Mouse (Mus musculus): Measurements from ENCODE around the gene Foxo1.

GRCm38 (mm10) chr3:52340336-52341034 is 72.3 kb downstream of the Foxo1 start:
- no peak for TF ChIP-seq CTCF (IDR thresholded peaks at IDR 0.05; ENCODE audit: low read depth)
- TF ChIP-seq EP300 (IDR thresholded peaks at IDR 0.05; ENCODE audit: low read depth): no peak

All from liver, postnatal 0 days (tissue).